ENCODE assay signal across 39 mouse cellular contexts in the genomic region with DNA sequence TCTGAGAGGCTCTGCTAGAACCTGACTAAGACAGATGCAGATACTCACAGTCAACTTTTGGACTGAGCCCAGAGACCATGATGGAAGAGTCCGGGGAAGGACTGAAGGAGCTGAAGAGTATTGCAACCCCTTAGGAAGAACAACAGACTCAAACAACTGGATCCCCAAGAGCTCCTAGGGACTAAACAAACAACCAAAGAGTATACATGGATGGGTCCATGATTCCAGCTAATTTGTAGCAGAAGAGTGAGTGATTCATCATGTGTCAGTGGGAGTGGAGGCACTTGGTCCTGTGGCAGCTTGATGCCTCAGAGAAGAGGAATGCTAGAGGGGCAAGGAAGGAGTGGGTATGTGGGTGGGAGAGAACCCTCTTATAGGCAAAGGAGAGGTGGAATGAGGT. TPM values are rescaled to one million over a fixed set of nuclear protein-coding genes. Genes with fewer than 3 reads are reported as not detected.
"Had no signal": no experiment of that assay in that cellular context is flagged by ENCODE, and none has a peak within 500 bp of the region (broad histone marks: within the 10 kb centered on the region; RNA-seq: fewer than 3 reads in every experiment).

No protein-coding gene starts in this region.

- H3K4me2 ChIP-seq: heart, embryonic 12.5 days; hindbrain, embryonic 12.5 days; hindbrain, embryonic 14.5 days; kidney, embryonic 15.5 days; limb, embryonic 13.5 days; limb, embryonic 15.5 days; liver, embryonic 12.5 days had no signal

- H3K36me3 ChIP-seq: heart, embryonic 10.5 days; heart, embryonic 12.5 days; hindbrain, embryonic 10.5 days; hindbrain, embryonic 12.5 days; kidney, embryonic 15.5 days; limb, embryonic 13.5 days; limb, embryonic 15.5 days; liver, embryonic 12.5 days had no signal

- H3K9me3 ChIP-seq: heart, embryonic 10.5 days; heart, embryonic 12.5 days; hindbrain, embryonic 10.5 days; hindbrain, embryonic 12.5 days; kidney, embryonic 15.5 days; limb, embryonic 13.5 days; limb, embryonic 15.5 days; liver, embryonic 12.5 days had no signal

- H3K27ac ChIP-seq: gastrocnemius, adult 2 months; heart, embryonic 10.5 days; hindbrain, embryonic 10.5 days; hindbrain, embryonic 12.5 days; hindbrain, embryonic 14.5 days; kidney, embryonic 15.5 days; kidney, postnatal 0 days; limb, embryonic 13.5 days; limb, embryonic 15.5 days; liver, embryonic 12.5 days; liver, embryonic 14.5 days had no signal

- H3K4me1 ChIP-seq: heart, embryonic 10.5 days; heart, embryonic 12.5 days; hindbrain, embryonic 10.5 days; hindbrain, embryonic 12.5 days; kidney, embryonic 15.5 days; limb, embryonic 13.5 days; limb, embryonic 15.5 days; liver, embryonic 12.5 days had no signal

- ATAC-seq: hindbrain, embryonic 16.5 days; inflammation-experienced regulatory T-cells, adult 6 months; intestine, embryonic 16.5 days; liver, embryonic 12.5 days had no signal

- H3K4me3 ChIP-seq: gastrocnemius, adult 2 months; heart, embryonic 10.5 days; heart, embryonic 12.5 days; hindbrain, embryonic 10.5 days; hindbrain, embryonic 12.5 days; kidney, embryonic 15.5 days; limb, embryonic 13.5 days; limb, embryonic 15.5 days; liver, embryonic 12.5 days had no signal

- DNase-seq: gastrocnemius, adult 2 months; gastrocnemius, postnatal 10 days; gastrocnemius, postnatal 25 days; heart, adult 18-20 months; heart, postnatal 10 days; heart, postnatal 4 days; kidney, adult 11 months; kidney, adult 2 months; kidney, adult 9 months; kidney, postnatal 14 days; kidney, postnatal 36 days; layer of hippocampus, adult 9-11 months; layer of hippocampus, postnatal 36 days; left cerebral cortex, postnatal 4 days had no signal

- H3K27me3 ChIP-seq: heart, embryonic 12.5 days; hindbrain, embryonic 12.5 days; kidney, embryonic 15.5 days; limb, embryonic 13.5 days; limb, embryonic 15.5 days; liver, embryonic 12.5 days had no signal

- H3K9ac ChIP-seq: heart, embryonic 12.5 days; hindbrain, embryonic 12.5 days; hindbrain, embryonic 14.5 days; kidney, embryonic 15.5 days; limb, embryonic 13.5 days; limb, embryonic 15.5 days; liver, embryonic 12.5 days; liver, embryonic 14.5 days had no signal

RNA-seq across cellular contexts. Expression of a gene that starts 35.6 kb away (rescaled TPM):
- total RNA-seq: granulocyte monocyte progenitor cell, adult 5-6 weeks; layer of hippocampus, postnatal 14 days; left cerebral cortex, adult 18-20 months; left cerebral cortex, postnatal 10 days; left cerebral cortex, postnatal 25 days; left cerebral cortex, postnatal 4 days; liver, adult 2 months had no signal
- polyA plus RNA-seq: heart, embryonic 10.5 days; heart, embryonic 12.5 days; heart, embryonic 14.5 days; heart, embryonic 16.5 days; hindbrain, embryonic 10.5 days; hindbrain, embryonic 12.5 days; hindbrain, embryonic 14.5 days; hindbrain, embryonic 16.5 days; intestine, embryonic 16.5 days; kidney, adult 2 months; kidney, embryonic 15.5 days; kidney, postnatal 0 days; large intestine, adult 2 months; limb, embryonic 11.5 days; limb, embryonic 13.5 days; liver, adult 2 months; liver, embryonic 12.5 days; liver, embryonic 14.5 days; liver, embryonic 16.5 days had no signal
